In genomic region chr6:31895835-31896234, GRCm38 (mm10) we compare ENCODE assay signal across 24 mouse cellular contexts.
A peak's percentile ranks its signal among the peaks of the same experiment; 100 is the strongest.
DNase-seq lines count a peak whose midpoint lies in the region; ATAC-seq and TF ChIP-seq lines count a peak whose summit lies in the region.
"Had no signal": no experiment of that assay in that cellular context is flagged by ENCODE, and none has a peak within 500 bp of the region (broad histone marks: within the 10 kb centered on the region; RNA-seq: fewer than 3 reads in every experiment).

No protein-coding gene starts in this region.

- peaks cover 3% of the 10 kb centered on the region; the same call in 1 of the 2 replicates for H3K4me1 ChIP-seq in cerebellum, adult 2 months (ENCODE audit: control insufficient read depth, insufficient read depth, low read length)
- no peaks in the 10 kb centered on the region for H3K4me1 ChIP-seq in midbrain, embryonic 16.5 days (ENCODE audit: control insufficient read depth, insufficient read depth, low read length)
- H3K4me1 ChIP-seq: heart, embryonic 12.5 days; hindbrain, embryonic 15.5 days; midbrain, embryonic 13.5 days; stomach, embryonic 15.5 days had no signal

- no peak for ATAC-seq in midbrain, embryonic 16.5 days
- ATAC-seq: forebrain, embryonic 13.5 days; intestine, embryonic 16.5 days; midbrain, embryonic 13.5 days had no signal

- no peak overlapping the region for H3K4me2 ChIP-seq in midbrain, embryonic 16.5 days (ENCODE audit: low read length)
- H3K4me2 ChIP-seq: forebrain, embryonic 13.5 days; heart, embryonic 12.5 days; hindbrain, embryonic 15.5 days; midbrain, embryonic 13.5 days; stomach, embryonic 15.5 days had no signal

- no peaks in the 10 kb centered on the region for H3K9me3 ChIP-seq in midbrain, embryonic 16.5 days (replicated peaks; ENCODE audit: control insufficient read depth, low read length, poor library complexity, severe bottlenecking)
- H3K9me3 ChIP-seq: forebrain, embryonic 13.5 days; G1E; heart, embryonic 12.5 days; hindbrain, embryonic 15.5 days; midbrain, embryonic 13.5 days; stomach, embryonic 15.5 days had no signal

- no peak for TF ChIP-seq POLR2A in cerebellum, adult 2 months (IDR thresholded peaks at IDR 0.05; ENCODE audit: borderline replicate concordance, insufficient read depth, low read length)

- no peaks in the 10 kb centered on the region for H3K36me3 ChIP-seq in midbrain, embryonic 16.5 days (ENCODE audit: control insufficient read depth, insufficient read depth, low read length)
- H3K36me3 ChIP-seq: G1E; heart, embryonic 12.5 days; hindbrain, embryonic 15.5 days; midbrain, embryonic 13.5 days; stomach, embryonic 15.5 days had no signal

- no peak for TF ChIP-seq CTCF in cerebellum, adult 2 months (IDR thresholded peaks at IDR 0.05; ENCODE audit: borderline replicate concordance, insufficient read depth, low read depth, low read length)

- H3K4me3 ChIP-seq in cerebellum, adult 2 months (replicated peaks; ENCODE audit: insufficient read depth, low read depth, low read length) = no peak overlapping the region
- no peak overlapping the region for H3K4me3 ChIP-seq in midbrain, embryonic 16.5 days (ENCODE audit: low read depth, low read length)
- H3K4me3 ChIP-seq: forebrain, embryonic 13.5 days; heart, embryonic 12.5 days; hindbrain, embryonic 15.5 days; midbrain, embryonic 13.5 days; stomach, embryonic 15.5 days had no signal

- H3K27me3 ChIP-seq in cerebellum, adult 2 months (ENCODE audit: control insufficient read depth, insufficient read depth, low read length) = no peaks in the 10 kb centered on the region
- H3K27me3 ChIP-seq in midbrain, embryonic 16.5 days (ENCODE audit: control insufficient read depth, insufficient read depth, low read depth, low read length) = no peaks in the 10 kb centered on the region
- H3K27me3 ChIP-seq: forebrain, embryonic 13.5 days; heart, embryonic 12.5 days; hindbrain, embryonic 15.5 days; midbrain, embryonic 13.5 days; stomach, embryonic 15.5 days had no signal

- no peak overlapping the region for H3K9ac ChIP-seq in midbrain, embryonic 16.5 days (ENCODE audit: low read depth, low read length)
- H3K9ac ChIP-seq: forebrain, embryonic 13.5 days; heart, embryonic 12.5 days; hindbrain, embryonic 15.5 days; midbrain, embryonic 13.5 days; stomach, embryonic 15.5 days had no signal

- DNase-seq in cerebellum, adult 9-10 months = peak; percentile 22
- no peak for DNase-seq in cerebellum, adult 2 months
- peak; percentile 6 for DNase-seq in thymus, postnatal 14 days
- DNase-seq in thymus, postnatal 0 days (ENCODE audit: low spot score) = no peak
- peak; percentile 19 for DNase-seq in adrenal gland, postnatal 14 days
- peak; percentile 35 for DNase-seq in layer of hippocampus, adult 9-11 months
- DNase-seq in MN1 (ENCODE audit: low spot score) = no peak
- DNase-seq: cerebellum, adult 9-11 months; embryo, embryonic 11 days; heart, postnatal 36 days; left cerebral cortex, postnatal 4 days; lung, adult 2 months; lung, postnatal 4 days; spleen, adult 18-20 months; thymus, postnatal 25 days had no signal

- no peak overlapping the region for H3K27ac ChIP-seq in cerebellum, adult 2 months (ENCODE audit: insufficient read depth, low read length)
- no peak overlapping the region for H3K27ac ChIP-seq in midbrain, embryonic 16.5 days (ENCODE audit: low read length)
- H3K27ac ChIP-seq: forebrain, embryonic 13.5 days; hindbrain, embryonic 15.5 days; kidney, postnatal 0 days; midbrain, embryonic 13.5 days; stomach, embryonic 15.5 days had no signal

- WGBS in cerebellum, adult 2 months = 70% methylated on average over 3 of the region's 3 CpGs
- 59% methylated on average over 3 of the region's 3 CpGs for WGBS in midbrain, embryonic 16.5 days

Comparison
In these comparisons a context has a peak if more than half of its experiments do, and no peak if none do; other contexts are left out.
1. DNase-seq: peak in cerebellum, adult 9-10 months (single experiment), thymus, postnatal 14 days (single experiment), adrenal gland, postnatal 14 days (single experiment) and layer of hippocampus, adult 9-11 months (single experiment); none in cerebellum, adult 2 months (0 of 2), thymus, postnatal 0 days (single experiment) and MN1 (single experiment).